Mouse (Mus musculus): ENCODE measurements around the gene Clcn3. TPM values are rescaled to one million over a fixed set of nuclear protein-coding genes. Genes with fewer than 3 reads are reported as not detected.

The Clcn3 gene
- polyA plus RNA-seq, 1 experiment from 2014 or later = 59.7 TPM

DNA sequence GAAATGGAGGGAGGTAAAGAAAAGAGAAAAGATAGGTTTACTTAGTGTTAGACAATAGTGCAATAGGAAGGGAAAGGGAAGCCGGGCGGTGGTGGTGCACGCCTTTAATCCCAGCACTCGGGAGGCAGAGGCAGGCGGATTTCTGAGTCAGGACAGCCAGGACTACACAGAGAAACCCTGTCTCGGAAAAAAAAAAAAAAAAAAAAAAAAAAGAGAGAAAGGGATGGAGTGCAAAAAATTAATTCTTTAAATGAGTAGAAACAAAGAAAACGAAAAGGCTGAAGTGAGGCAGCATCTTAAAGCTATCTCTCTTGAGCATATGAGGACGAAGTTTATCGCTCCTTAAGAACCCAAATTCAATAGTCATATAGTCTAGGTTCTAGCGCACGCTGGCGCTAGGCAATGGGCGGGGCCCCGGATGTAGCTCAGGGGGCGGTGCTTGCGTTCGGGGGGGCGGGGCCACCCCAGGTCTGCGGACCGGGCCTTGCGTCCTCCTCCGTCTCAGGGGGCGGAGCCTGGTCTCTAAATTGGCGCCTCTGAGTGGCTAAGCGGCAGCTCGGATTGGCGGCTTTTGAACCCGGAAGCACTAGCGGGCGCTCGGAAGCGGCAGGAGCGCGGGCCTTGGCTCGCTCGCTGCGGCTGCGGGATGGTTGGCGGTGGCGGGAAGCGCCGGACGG, 93.1 kb downstream of the Clcn3 start, which contains the start of gene Hpf1:
Gene Hpf1, plus strand, starts transcription at position 576 of the 677 bp plus-strand sequence.
- peak within 1 kb of the TSS; percentile 79 for H3K4me3 ChIP-seq
- peak within 1 kb of the TSS; percentile 86 for H3K9ac ChIP-seq
- peak within 1 kb of the TSS; percentile 40 for H3K27ac ChIP-seq
- H3K4me2 ChIP-seq = peak within 1 kb of the TSS; percentile 79
- WGBS = 7% methylated on average over 42 of the region's 43 CpGs
- H3K27me3 ChIP-seq = no peaks in the 10 kb centered on the region
- peak; percentile 99 for ATAC-seq (ENCODE audit: low FRiP score)
- no peaks in the 10 kb centered on the region for H3K9me3 ChIP-seq
- no peaks in the 10 kb centered on the region for H3K36me3 ChIP-seq
- H3K4me1 ChIP-seq (replicated peaks) = peaks cover 26% of the 10 kb centered on the region

- H3K9me3 ChIP-seq = no peaks in the 10 kb centered on the region
- peak overlapping the region; percentile 79 for H3K4me3 ChIP-seq
- no peaks in the 10 kb centered on the region for H3K36me3 ChIP-seq
- no peaks in the 10 kb centered on the region for H3K27me3 ChIP-seq
- peaks cover 26% of the 10 kb centered on the region for H3K4me1 ChIP-seq (replicated peaks)
- WGBS = 91% methylated on average over 11 of the region's 11 CpGs
- ATAC-seq (ENCODE audit: low FRiP score) = no peak
- H3K4me2 ChIP-seq = peak overlapping the region; percentile 79; the same call in 1 of the 2 replicates
- no peak overlapping the region for H3K9ac ChIP-seq
- H3K27ac ChIP-seq = no peak overlapping the region
These were observed 93.8 kb downstream of the Clcn3 start for GRCm38 (mm10) chr8:60889131-60889842.

DNA sequence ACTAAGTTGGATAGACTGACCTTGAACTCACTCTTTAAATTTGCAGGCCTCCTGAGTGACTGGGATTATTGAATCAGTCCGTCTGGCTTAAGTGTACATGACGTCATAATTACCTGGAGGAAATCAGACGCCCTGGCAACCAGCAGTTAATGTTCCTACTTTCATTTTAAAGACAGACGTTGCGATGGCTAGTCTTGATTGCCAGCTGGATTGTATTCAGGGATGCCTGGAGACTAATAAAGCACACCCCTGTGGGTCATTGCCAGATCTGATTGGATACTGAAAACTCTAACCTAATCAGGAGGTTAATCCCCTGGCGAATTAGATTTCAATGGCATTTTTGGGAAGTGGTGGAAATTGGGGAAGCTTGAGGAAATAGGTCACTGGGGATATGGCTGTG, 96.4 kb downstream of the Clcn3 start:
- H3K27ac ChIP-seq = no peak overlapping the region
- no peaks in the 10 kb centered on the region for H3K27me3 ChIP-seq
- H3K9ac ChIP-seq = no peak overlapping the region
- peaks cover 11% of the 10 kb centered on the region for H3K4me1 ChIP-seq (replicated peaks)
- no peak overlapping the region for H3K4me3 ChIP-seq
- no peak overlapping the region for H3K4me2 ChIP-seq
- no peaks in the 10 kb centered on the region for H3K9me3 ChIP-seq
- 58% methylated on average over 6 of the region's 6 CpGs for WGBS
- no peaks in the 10 kb centered on the region for H3K36me3 ChIP-seq
- ATAC-seq (ENCODE audit: low FRiP score) = no peak

DNA sequence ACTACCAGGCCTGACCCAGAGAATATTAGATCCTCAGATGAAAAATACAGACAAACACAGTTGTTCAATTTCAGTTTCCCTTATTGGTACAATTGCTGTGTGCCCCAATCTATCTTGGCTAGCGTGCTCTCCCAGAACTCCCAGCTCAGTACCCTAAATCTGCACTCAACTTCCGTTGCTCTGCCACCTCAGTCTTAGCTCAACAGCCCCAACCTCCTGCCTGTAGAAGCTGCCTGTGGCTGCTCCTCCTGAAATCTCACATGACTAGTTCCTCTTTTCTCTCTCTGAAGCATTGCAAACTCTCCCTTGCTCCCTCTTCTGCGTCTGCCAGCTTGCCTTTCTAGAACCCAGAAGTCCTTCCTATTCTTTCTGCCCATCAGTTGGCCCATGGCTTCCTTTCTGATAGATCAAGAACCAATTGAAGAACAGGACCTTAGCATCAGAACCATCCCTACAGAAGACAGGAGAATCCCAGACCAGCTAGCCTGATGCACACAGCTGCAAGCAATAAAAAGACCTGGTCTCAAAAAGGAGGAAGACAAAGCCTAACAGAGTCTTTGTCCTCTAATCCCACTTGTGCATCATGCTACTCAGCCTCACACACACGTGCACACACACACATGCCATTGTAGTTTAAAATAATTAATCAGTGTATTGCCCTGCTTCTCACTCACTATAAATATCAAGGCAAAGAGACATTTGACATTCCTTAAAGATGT, 99.5 kb downstream of the Clcn3 start:
- Histone ChIP-seq H3K4me3 (no peak overlapping the region), H3K27me3 (no peaks in the 10 kb centered on the region), H3K4me2 (no peak overlapping the region), H3K36me3 (no peaks in the 10 kb centered on the region), H3K9me3 (no peaks in the 10 kb centered on the region), H3K27ac (no peak overlapping the region), H3K4me1 (replicated peaks) (no peaks in the 10 kb centered on the region), H3K9ac (no peak overlapping the region)
- ATAC-seq (ENCODE audit: low FRiP score) = no peak
- 59% methylated on average over 4 of the region's 4 CpGs for WGBS

GRCm38 (mm10) chr8:60878617-60879016, 104.5 kb downstream of the Clcn3 start:
- WGBS = 62% methylated on average over 2 of the region's 2 CpGs
- H3K27ac ChIP-seq = no peak overlapping the region
- no peaks in the 10 kb centered on the region for H3K9me3 ChIP-seq
- ATAC-seq (ENCODE audit: low FRiP score) = no peak
- H3K27me3 ChIP-seq = no peaks in the 10 kb centered on the region
- no peak overlapping the region for H3K4me2 ChIP-seq
- H3K36me3 ChIP-seq = no peaks in the 10 kb centered on the region
- H3K4me3 ChIP-seq = no peak overlapping the region
- no peak overlapping the region for H3K9ac ChIP-seq
- H3K4me1 ChIP-seq (replicated peaks) = no peaks in the 10 kb centered on the region

GRCm38 (mm10) chr8:60870231-60871193, 112.6 kb downstream of the Clcn3 start:
- no peak for ATAC-seq (ENCODE audit: low FRiP score)
- Histone ChIP-seq H3K4me1 (replicated peaks) (no peaks in the 10 kb centered on the region), H3K27ac (no peak overlapping the region), H3K9me3 (no peaks in the 10 kb centered on the region), H3K4me3 (no peak overlapping the region), H3K9ac (no peak overlapping the region), H3K27me3 (no peaks in the 10 kb centered on the region), H3K36me3 (no peaks in the 10 kb centered on the region), H3K4me2 (no peak overlapping the region)
- 86% methylated on average over 13 of the region's 13 CpGs for WGBS

GRCm38 (mm10) chr8:60869761-60870160, 113.3 kb downstream of the Clcn3 start:
- H3K4me1 ChIP-seq (replicated peaks) = no peaks in the 10 kb centered on the region
- 89% methylated on average over 2 of the region's 2 CpGs for WGBS
- H3K27ac ChIP-seq = no peak overlapping the region
- no peak overlapping the region for H3K9ac ChIP-seq
- H3K9me3 ChIP-seq = no peaks in the 10 kb centered on the region
- no peak overlapping the region for H3K4me2 ChIP-seq
- no peak for ATAC-seq (ENCODE audit: low FRiP score)
- no peaks in the 10 kb centered on the region for H3K27me3 ChIP-seq
- no peaks in the 10 kb centered on the region for H3K36me3 ChIP-seq
- no peak overlapping the region for H3K4me3 ChIP-seq

DNA sequence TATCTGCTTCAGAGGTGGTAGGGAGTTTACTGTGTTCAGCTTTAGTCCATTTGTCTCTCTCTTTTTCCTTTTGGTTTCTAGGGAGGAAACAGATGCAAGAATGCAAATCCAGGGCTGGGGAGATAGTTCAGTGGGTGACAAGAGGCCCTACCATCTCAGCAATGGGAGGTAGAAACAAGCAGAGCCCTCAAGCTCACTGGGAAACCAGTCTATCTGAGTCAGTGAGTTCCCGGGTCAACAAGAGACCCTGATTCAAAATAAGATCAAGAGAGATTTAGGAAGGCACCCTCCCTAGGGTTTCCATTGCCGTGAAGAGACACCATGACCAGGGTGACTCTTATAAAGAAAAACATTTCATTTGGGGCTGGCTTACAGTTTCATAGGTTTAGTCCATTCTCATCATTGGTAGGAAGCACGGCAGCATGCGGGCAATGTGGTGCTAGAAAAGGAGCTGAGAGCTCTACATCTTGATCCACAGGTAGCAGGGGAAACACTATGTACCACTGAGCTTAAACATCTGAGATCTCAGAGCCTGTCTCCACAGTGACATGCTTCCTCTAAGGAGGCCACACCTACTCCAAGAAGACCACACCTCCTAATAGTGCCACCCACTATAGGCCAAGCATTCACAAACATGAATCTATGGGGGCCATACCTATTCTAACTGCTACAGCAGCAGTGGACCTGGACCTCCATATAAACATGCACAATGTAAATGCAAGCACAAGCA, 114.7 kb downstream of the Clcn3 start:
- Histone ChIP-seq H3K4me2 (no peak overlapping the region), H3K27me3 (no peaks in the 10 kb centered on the region), H3K9me3 (no peaks in the 10 kb centered on the region), H3K36me3 (no peaks in the 10 kb centered on the region), H3K9ac (no peak overlapping the region), H3K27ac (no peak overlapping the region), H3K4me1 (replicated peaks) (no peaks in the 10 kb centered on the region), H3K4me3 (no peak overlapping the region)
- ATAC-seq (ENCODE audit: low FRiP score) = no peak
- WGBS = 90% methylated on average over 4 of the region's 4 CpGs

DNA sequence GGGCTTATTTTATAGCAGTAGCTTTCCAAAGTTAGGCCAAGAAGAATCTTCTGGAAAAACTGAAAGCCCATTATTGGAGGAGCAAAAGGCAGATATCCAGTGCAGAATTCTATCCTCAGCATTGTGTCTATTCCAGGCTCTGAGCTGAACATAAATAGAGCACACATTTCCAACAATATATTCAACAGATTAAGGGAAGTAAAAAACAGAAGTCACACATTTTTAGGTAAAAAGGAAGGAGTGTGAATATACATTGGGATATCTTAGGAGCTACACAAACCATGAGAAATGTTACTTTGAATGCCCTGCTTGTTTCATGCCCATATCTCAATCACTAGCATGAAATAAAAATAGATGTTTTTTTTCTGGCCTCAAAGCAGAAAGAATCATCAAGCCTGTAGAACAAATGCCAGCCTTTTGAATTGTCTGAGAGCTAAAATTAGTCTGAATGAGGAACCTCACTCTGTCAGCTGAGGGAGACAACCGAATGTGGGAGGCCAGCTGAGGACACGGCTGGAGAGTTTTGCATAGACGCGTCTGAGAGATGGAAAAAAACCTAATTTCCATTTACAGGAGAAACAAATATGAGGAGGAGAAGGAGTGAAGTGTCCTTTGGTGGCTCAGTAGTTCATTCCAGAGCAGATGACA, 115.5 kb downstream of the Clcn3 start:
- no peak for ATAC-seq (ENCODE audit: low FRiP score)
- no peaks in the 10 kb centered on the region for H3K36me3 ChIP-seq
- no peaks in the 10 kb centered on the region for H3K4me1 ChIP-seq (replicated peaks)
- no peak overlapping the region for H3K27ac ChIP-seq
- 73% methylated on average over 4 of the region's 4 CpGs for WGBS
- no peaks in the 10 kb centered on the region for H3K27me3 ChIP-seq
- no peak overlapping the region for H3K4me2 ChIP-seq
- no peaks in the 10 kb centered on the region for H3K9me3 ChIP-seq
- H3K9ac ChIP-seq = no peak overlapping the region
- no peak overlapping the region for H3K4me3 ChIP-seq

- ATAC-seq (ENCODE audit: low FRiP score) = no peak
- Histone ChIP-seq H3K4me2 (no peak overlapping the region), H3K9me3 (no peaks in the 10 kb centered on the region), H3K4me3 (no peak overlapping the region), H3K27me3 (no peaks in the 10 kb centered on the region), H3K9ac (no peak overlapping the region), H3K27ac (no peak overlapping the region), H3K36me3 (no peaks in the 10 kb centered on the region), H3K4me1 (replicated peaks) (no peaks in the 10 kb centered on the region)
- 32% methylated on average over 3 of the region's 3 CpGs for WGBS
These were observed 117.5 kb downstream of the Clcn3 start for GRCm38 (mm10) chr8:60865504-60866114.

- Histone ChIP-seq H3K9me3 (no peaks in the 10 kb centered on the region), H3K4me2 (no peak overlapping the region), H3K27ac (no peak overlapping the region), H3K36me3 (no peaks in the 10 kb centered on the region), H3K4me3 (no peak overlapping the region), H3K9ac (no peak overlapping the region), H3K4me1 (replicated peaks) (no peaks in the 10 kb centered on the region), H3K27me3 (no peaks in the 10 kb centered on the region)
- no peak for ATAC-seq (ENCODE audit: low FRiP score)
- 71% methylated on average over 6 of the region's 6 CpGs for WGBS
These were observed 118.2 kb downstream of the Clcn3 start for GRCm38 (mm10) chr8:60864875-60865274.

Measured in hindbrain, embryonic 13.5 days (tissue).